Mouse (Mus musculus) liver, embryonic 12.5 days (tissue): ENCODE measurements around the gene Efcab7. TPM values are rescaled to one million over a fixed set of nuclear protein-coding genes. Genes with fewer than 3 reads are reported as not detected.
A peak's percentile ranks its signal among the peaks of the same experiment; 100 is the strongest.

ENCODE experiments used
- ATAC-seq: fragments of 200-750 bp; cut with Nextera tagmentation; 2 replicates; pipeline ENCODE4 v1.8.0; 2017; ENCODE audit warnings: moderate number of reproducible peaks, mild to moderate bottlenecking, moderate library complexity
- H3K27ac ChIP-seq: fragments of 300-500 bp; sonication (generic); 2 replicates; pipeline ENCODE4 v1.5.1; 2016; ENCODE audit warnings: mild to moderate bottlenecking
- H3K27me3 ChIP-seq: fragments of 300-500 bp; sonication (generic); replicated peaks from 2 replicates; pipeline ENCODE4 v1.6.1; 2016; ENCODE audit warnings: mild to moderate bottlenecking, moderate library complexity
- H3K36me3 ChIP-seq: fragments of 300-500 bp; sonication (generic); 2 replicates; pipeline ENCODE4 v1.6.1; 2016; ENCODE audit warnings: mild to moderate bottlenecking, moderate library complexity
- H3K4me1 ChIP-seq: fragments of 300-500 bp; sonication (generic); 2 replicates; pipeline ENCODE4 v1.6.1; 2016
- H3K4me2 ChIP-seq: fragments of 300-500 bp; sonication (generic); 2 replicates; pipeline ENCODE4 v1.6.1; 2016; ENCODE audit warnings: mild to moderate bottlenecking, moderate library complexity
- H3K4me3 ChIP-seq: fragments of 300-500 bp; sonication (generic); 2 replicates; pipeline ENCODE4 v1.5.1; 2016; ENCODE audit warnings: mild to moderate bottlenecking, moderate library complexity
- H3K9ac ChIP-seq: fragments of 300-500 bp; sonication (generic); 2 replicates; pipeline ENCODE4 v1.6.1; 2016; ENCODE audit warnings: mild to moderate bottlenecking, moderate library complexity
- H3K9me3 ChIP-seq: fragments of 300-500 bp; sonication (generic); replicated peaks from 2 replicates; pipeline ENCODE4 v1.6.1; 2016; ENCODE audit warnings: mild to moderate bottlenecking, moderate library complexity
- WGBS: fragments of 180-500 bp; shearing (Covaris S2); methylation state at CpG from one replicate; pipeline ENCODE4 v1.1.7; 2016; ENCODE audit not compliant: insufficient replicate concordance; 5-methylcytosine and 5-hydroxymethylcytosine counted together
- polyA plus RNA-seq: library from polyadenylated mRNA; unstranded; fragments of >200 nt; fragmentation: Nextera tagmentation; extraction: Ambion mirVana; gene quantifications from 2 replicates; pipeline ENCODE4 v1.2.1, GENCODE M21; 2016

Gene Efcab7
- polyA plus RNA-seq, 1 experiment from 2014 or later = 8.8 TPM

DNA sequence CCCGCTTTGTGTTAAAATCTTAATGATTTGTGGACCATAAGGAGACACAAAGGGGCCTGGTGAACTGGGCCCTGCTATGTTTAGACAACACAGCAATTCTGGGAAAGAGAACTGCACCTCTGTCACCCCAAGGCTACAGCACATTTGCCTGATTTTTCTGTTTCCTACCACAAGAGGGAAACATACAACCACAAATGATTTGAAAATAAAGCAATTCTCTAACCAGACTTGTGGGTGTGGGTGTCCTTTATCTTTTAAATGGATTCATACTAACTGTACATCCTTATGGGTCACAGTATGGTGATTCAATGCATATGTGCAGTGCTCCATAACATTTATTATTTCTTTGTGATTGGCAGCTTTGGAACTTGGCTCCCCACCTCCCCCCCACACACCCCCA lies 118.2 kb downstream of the Efcab7 start:
- 59% methylated on average over 1 of the region's 1 CpGs for WGBS
- no peaks in the 10 kb centered on the region for H3K27me3 ChIP-seq
- H3K4me2 ChIP-seq = no peak overlapping the region
- no peaks in the 10 kb centered on the region for H3K36me3 ChIP-seq
- 0 out of 2 replicates have a peak, but pooled peaks have one; percentile 32 for ATAC-seq
- no peak overlapping the region for H3K9ac ChIP-seq
- no peaks in the 10 kb centered on the region for H3K4me1 ChIP-seq
- H3K4me3 ChIP-seq = no peak overlapping the region
- no peaks in the 10 kb centered on the region for H3K9me3 ChIP-seq
- H3K27ac ChIP-seq = no peak overlapping the region

DNA sequence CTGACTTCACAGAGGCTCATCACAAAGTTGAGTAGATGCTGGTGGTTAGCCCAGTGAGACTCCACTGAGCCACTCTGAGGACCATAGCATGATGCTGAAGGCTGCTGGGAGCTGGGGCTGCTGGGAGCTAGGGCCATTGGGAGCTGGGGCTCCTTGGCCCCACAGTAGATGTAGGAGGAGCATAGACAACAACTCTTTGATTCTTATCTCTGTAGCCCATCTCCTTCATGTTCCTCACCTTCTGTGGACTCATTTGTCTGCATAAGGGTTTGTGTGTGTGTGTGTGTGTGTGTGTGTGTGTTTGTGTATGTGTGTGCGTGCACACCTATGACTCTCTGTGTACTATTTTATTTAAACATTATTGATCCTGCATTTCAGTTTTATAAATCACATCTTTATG lies 118.9 kb downstream of the Efcab7 start:
- no peak for ATAC-seq
- no peak overlapping the region for H3K4me2 ChIP-seq
- no peaks in the 10 kb centered on the region for H3K4me1 ChIP-seq
- no peaks in the 10 kb centered on the region for H3K36me3 ChIP-seq
- H3K9ac ChIP-seq = no peak overlapping the region
- no peak overlapping the region for H3K4me3 ChIP-seq
- H3K9me3 ChIP-seq = no peaks in the 10 kb centered on the region
- 67% methylated on average over 1 of the region's 1 CpGs for WGBS
- no peak overlapping the region for H3K27ac ChIP-seq
- H3K27me3 ChIP-seq = no peaks in the 10 kb centered on the region

DNA sequence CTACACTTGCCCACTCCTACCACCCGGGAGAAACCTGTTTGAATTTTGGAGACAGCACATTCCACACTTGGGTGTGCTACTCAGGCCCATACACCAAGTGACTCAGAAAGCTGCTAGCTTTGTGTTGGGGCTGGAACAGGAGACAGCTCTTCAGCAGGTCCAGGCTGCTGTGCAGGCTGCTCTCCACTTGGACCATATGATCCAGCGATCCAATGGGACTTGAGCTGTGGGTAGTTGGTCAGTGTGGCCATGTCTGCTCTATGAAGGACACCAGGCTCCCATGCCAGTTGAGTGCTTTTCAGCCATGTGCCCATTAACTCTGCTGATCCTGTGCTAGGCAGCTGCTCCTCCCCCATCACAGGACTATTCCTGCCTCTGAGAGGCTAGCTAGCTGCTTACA lies 124.9 kb downstream of the Efcab7 start:
- H3K9ac ChIP-seq = no peak overlapping the region
- H3K9me3 ChIP-seq = no peaks in the 10 kb centered on the region
- H3K36me3 ChIP-seq = no peaks in the 10 kb centered on the region
- no peaks in the 10 kb centered on the region for H3K27me3 ChIP-seq
- no peak overlapping the region for H3K4me3 ChIP-seq
- 77% methylated on average over 2 of the region's 2 CpGs for WGBS
- peaks cover 16% of the 10 kb centered on the region; the same call in 1 of the 2 replicates for H3K4me1 ChIP-seq
- ATAC-seq = no peak
- no peak overlapping the region for H3K27ac ChIP-seq
- no peak overlapping the region for H3K4me2 ChIP-seq

DNA sequence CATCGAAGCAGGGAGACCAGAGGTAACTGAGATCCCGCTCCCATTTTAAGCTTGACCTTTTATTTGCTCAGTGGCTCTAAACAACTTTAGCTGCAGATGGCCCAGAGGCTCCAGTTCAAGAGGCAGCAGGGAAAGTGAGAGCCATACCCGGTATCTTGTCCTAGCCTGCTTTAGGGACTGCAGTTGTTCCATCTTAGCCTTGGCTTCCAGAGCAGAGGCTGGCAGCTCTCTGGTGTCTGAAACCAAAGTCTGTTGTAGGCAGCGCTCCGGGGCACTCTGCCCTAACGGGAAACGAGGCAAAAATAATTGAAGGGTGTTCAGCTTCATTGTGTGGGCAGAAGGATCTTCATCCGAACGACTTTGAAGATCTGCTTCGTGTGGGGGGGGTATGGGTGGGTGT lies 126.4 kb downstream of the Efcab7 start:
- no peak for ATAC-seq

DNA sequence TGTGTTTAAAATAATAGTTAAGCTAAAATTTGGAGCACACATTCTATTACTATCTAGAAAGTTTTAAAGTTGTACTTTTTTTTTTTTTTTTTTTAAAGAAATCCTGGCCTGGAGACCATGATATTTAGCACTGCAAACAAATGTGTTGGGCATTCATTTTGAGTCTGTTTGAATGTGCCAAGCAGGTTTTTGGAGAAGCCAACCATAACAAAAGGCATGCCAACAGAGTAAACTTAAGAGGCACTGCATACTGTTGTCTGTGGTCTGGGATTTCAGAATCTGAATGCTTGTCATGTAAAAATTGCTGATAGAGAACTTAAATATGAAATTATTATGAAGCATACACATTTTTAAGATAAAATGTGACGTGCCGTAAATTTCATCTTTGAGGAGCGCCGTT lies 128.2 kb downstream of the Efcab7 start:
- H3K4me3 ChIP-seq = no peak overlapping the region
- no peaks in the 10 kb centered on the region; the same call in 1 of the 2 replicates for H3K36me3 ChIP-seq
- peaks cover 16% of the 10 kb centered on the region; the same call in 1 of the 2 replicates for H3K4me1 ChIP-seq
- ATAC-seq = no peak
- H3K27me3 ChIP-seq = no peaks in the 10 kb centered on the region
- H3K9ac ChIP-seq = no peak overlapping the region
- no peak overlapping the region for H3K27ac ChIP-seq
- no peak overlapping the region for H3K4me2 ChIP-seq
- 83% methylated on average over 4 of the region's 4 CpGs for WGBS
- H3K9me3 ChIP-seq = no peaks in the 10 kb centered on the region

More for the DNA sequence above, 126.4 kb downstream of the Efcab7 start:
- Histone ChIP-seq H3K27ac (no peak overlapping the region), H3K27me3 (no peaks in the 10 kb centered on the region), H3K4me2 (no peak overlapping the region), H3K9me3 (no peaks in the 10 kb centered on the region), H3K4me3 (no peak overlapping the region), H3K36me3 (no peaks in the 10 kb centered on the region), H3K4me1 (peaks cover 16% of the 10 kb centered on the region; the same call in 1 of the 2 replicates), H3K9ac (no peak overlapping the region)
- 78% methylated on average over 10 of the region's 10 CpGs for WGBS

DNA sequence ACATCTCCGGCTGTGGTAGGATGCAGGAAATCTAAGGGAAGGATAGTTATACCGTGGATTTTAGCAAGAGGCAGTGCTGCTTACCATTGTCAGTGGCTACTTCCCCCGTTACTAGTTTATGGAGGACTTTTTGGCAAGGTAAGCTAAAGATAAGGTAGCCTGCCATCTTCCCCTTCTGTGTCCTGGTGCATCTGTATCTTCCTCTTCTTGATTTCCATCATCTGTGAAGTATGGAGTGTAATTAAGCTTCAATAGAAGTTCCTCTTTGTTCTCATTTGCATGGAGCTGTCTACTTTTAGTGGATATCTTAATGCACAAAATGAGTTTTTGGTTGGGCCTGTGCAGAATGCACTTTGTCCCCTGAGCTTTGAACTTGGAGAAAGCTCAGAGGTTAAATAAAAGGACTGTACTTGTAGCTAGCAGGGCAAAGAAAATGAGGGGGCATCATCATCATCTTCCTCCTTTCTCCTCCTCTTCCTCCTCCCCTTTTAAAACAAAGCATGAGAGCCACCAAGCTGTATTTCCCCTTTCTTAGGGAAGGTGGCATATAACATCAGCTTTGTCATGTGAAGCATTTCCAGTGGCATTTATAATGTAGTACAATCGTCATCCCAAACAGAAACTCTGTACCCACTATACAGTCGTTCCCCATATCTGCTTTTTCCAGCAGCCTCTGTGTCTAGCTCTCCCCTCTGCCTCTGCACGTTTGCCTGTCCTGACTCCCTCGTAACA lies 129.3 kb downstream of the Efcab7 start:
- Histone ChIP-seq H3K27ac (no peak overlapping the region), H3K9me3 (no peaks in the 10 kb centered on the region), H3K4me2 (no peak overlapping the region), H3K4me3 (no peak overlapping the region), H3K27me3 (no peaks in the 10 kb centered on the region), H3K4me1 (peaks cover 16% of the 10 kb centered on the region; the same call in 1 of the 2 replicates), H3K36me3 (peaks cover 5% of the 10 kb centered on the region; the same call in 1 of the 2 replicates), H3K9ac (no peak overlapping the region)
- no peak for ATAC-seq
- whole genome bisulfite sequencing = 56% methylated on average over 7 of the region's 7 CpGs

DNA sequence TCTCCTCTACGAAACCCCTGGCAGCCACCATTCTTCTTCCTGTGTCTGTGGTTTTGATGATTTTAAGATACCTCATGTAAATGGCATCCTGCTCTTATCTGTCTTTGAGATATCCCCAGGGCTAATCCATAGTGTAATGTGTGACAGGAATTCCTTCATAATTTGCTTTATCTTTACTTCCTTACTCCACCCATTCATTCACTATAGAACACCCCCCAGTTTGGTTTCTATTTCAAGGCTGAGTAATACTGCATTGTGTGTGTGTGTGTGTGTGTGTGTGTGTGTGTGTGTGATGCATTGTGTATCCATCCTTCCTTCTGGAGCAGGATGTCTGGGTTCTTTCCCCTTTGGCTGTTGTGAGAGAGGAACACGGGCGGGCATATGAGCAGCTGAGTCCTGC lies 130.3 kb downstream of the Efcab7 start:
- 55% methylated on average over 3 of the region's 3 CpGs for WGBS
- no peak overlapping the region for H3K4me2 ChIP-seq
- no peaks in the 10 kb centered on the region for H3K9me3 ChIP-seq
- peaks cover 15% of the 10 kb centered on the region for H3K36me3 ChIP-seq
- peaks cover 16% of the 10 kb centered on the region; the same call in 1 of the 2 replicates for H3K4me1 ChIP-seq
- no peak overlapping the region for H3K27ac ChIP-seq
- no peak overlapping the region for H3K9ac ChIP-seq
- H3K27me3 ChIP-seq = no peaks in the 10 kb centered on the region
- ATAC-seq = no peak
- H3K4me3 ChIP-seq = no peak overlapping the region

Other genes with a start within 250 kb of the Efcab7 start
- gene Foxd3, start 172.9 kb upstream of the Efcab7 start, polyA plus RNA-seq = 0.10 TPM in 1 of 2 replicates, not detected in the other
- 19.5 and 20.7 TPM in 2 replicates for gene Alg6, start 113.5 kb upstream of the Efcab7 start, polyA plus RNA-seq
- 60.2 and 64.7 TPM in 2 replicates for gene Pgm1, start 100.2 kb downstream of the Efcab7 start, polyA plus RNA-seq
- 29.7 and 30.0 TPM in 2 replicates for gene Itgb3bp, start 100.6 kb downstream of the Efcab7 start, polyA plus RNA-seq